Mouse (Mus musculus) testis, adult 2 months (tissue): ENCODE measurements around the gene U2af1l4.
A peak's percentile ranks its signal among the peaks of the same experiment; 100 is the strongest.

Experiments
- CTCF ChIP-seq: fragments of 200-500 bp; IDR thresholded peaks from 2 replicates; pipeline ENCODE4 v1.5.1; 2012; ENCODE audit warnings: low read depth, mild to moderate bottlenecking, inconsistent platforms, low read length, moderate library complexity; ENCODE audit not compliant: control insufficient read depth, insufficient read depth, insufficient replicate concordance
- POLR2A ChIP-seq: fragments of 200-500 bp; IDR thresholded peaks from 2 replicates; pipeline ENCODE4 v1.6.1; 2012; ENCODE audit warnings: low read depth, mild to moderate bottlenecking, inconsistent platforms, low read length, moderate library complexity; ENCODE audit not compliant: control insufficient read depth

DNA sequence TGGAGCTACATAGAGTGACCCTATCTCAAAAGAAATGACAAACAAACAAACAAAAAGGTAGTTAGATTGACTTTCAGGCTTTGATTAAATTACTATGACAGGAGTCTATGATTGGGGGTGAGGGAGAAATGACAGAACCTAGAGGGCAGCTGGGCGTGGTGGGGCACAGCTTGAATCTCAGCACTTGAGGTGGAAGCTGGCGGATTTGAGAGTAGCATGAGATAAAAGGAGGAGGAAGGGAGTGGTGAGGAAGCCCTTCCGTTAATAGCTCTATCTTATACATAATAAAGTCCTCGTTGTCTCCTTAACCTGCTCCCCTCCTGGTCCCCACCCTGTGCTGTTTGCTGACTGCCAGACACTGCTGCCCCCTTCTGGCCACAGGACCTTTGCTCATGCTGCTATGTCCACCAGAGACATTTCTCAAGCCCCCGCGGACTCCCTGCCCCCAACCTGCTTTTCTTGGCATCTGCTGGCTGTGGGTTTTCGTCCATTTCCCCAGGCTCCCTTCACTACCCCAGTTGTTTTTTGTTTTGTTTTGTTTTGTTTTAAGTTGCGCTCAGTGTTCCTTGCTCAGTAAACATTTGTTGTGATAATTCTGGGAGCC lies 44.7 kb downstream of the U2af1l4 start:
- peak; percentile 51; the same call in 1 of the 2 replicates for TF ChIP-seq CTCF
- TF ChIP-seq POLR2A: no peak
